Mouse (Mus musculus): ENCODE data around the gene Ppp1r1b. TPM values are rescaled to one million over a fixed set of nuclear protein-coding genes. Genes with fewer than 3 reads are reported as not detected.

Gene Ppp1r1b
- polyA plus RNA-seq, 3 experiments from 2014 or later, result not detected

DNA sequence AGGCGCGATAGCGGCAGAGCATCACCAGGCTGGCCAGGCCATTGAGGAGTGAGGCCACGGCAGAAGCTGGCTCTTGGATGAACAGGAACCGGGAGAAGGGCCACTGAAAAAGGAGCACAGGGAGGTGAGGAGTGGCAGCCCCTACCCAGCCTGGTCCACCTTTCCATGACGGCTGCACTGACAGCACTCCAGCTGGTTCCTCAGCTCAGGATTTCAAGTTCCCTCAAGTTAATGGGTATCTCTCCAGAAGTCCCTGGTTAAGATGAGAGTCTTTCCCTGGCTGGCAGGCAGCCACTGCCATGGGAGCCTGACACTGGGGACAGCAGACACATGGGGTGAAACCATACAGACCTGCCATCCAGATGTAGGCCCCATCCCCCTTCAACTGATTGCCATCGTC is 49.7 kb downstream of the Ppp1r1b start:
- ATAC-seq, result no peak

DNA sequence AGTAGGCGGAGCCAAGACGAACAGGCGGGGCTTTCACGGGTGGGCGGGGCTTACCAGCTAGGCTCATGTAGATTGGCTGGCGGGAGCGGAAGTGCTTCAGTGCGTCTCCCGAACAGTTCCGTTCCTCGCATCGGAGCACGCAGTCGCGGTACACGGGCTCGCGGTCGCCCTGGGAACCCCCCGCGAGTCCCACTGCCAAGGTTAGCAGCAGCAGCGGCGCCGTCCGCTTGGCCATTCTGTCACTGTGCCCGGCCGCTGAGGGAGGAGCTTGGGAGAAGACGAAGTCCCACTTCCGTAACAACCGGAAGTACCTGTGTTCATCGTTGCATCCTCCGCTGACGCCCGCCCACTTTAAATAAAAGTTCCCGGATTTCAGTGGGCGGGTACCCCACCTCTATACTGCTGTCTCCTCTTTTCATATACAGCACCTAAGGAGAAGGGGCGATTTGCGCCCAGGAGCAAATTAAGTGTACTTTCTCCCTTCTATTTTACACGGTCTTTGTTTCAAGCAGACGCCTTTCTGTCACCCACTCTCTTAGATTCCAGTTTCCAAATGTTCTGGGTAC is 52.0 kb downstream of the Ppp1r1b start, which contains the start of gene Pgap3:
Gene Pgap3 (minus strand): TSS at position 330 of the 566 bp plus-strand sequence.
- ATAC-seq, result peak; percentile 88

DNA sequence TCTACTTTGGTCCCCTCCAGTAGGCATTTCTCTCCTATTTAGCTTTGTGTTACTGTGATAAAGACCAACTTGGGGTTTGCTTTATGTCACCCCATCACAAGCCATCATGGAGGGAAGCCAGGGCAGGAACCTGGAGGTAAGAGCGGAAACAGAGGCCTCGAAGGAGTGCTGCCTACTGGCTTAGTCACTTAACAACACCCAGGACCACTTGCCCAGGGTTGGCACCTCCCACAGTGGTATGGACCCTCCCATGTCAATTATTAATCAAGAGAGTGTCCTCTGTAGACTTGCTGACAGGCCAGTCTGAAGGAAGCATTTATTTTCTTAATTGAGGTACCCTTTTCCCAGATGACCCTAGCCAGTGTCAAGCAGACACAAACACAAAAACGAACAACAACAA is 52.6 kb downstream of the Ppp1r1b start:
- ATAC-seq, result peak; percentile 22

DNA sequence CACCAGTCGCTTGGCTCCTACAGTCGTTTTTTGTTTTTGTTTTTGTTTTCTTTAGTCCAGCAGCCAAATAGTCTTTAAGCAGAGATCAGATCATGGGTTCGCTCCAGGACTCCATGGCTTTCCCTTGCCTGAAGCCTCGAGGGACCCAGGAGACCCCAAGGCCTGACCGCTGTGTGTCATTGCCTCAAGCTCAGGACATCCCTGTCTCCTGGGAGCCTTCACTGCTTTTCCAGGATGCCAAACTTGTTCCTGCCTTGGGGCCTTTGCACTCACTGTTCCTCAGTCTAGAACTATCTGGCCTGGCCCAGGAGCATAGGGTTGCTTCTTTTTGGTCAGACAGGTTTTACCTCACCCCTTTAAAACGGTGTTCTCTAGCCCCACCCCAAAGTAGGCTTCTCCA is 58.4 kb downstream of the Ppp1r1b start:
- no peak for ATAC-seq

Other genes starting within 250 kb of the Ppp1r1b start
- gene Fbxl20, start 198.0 kb upstream of the Ppp1r1b start, polyA plus RNA-seq (2017; shearing (Covaris generic)), result 1 to 10 TPM; 3.5 to 7.2 (median 7.2) TPM
- gene Med1, start 155.1 kb upstream of the Ppp1r1b start, polyA plus RNA-seq (2017; shearing (Covaris generic)), result 100 to 1,000 TPM in 1 of 3 experiments, 10 to 100 TPM in 2; 47.0 to 108 (median 55.5) TPM
- gene Cdk12, start 145.3 kb upstream of the Ppp1r1b start, polyA plus RNA-seq (2017; shearing (Covaris generic)), result 10 to 100 TPM; 17.0 to 29.1 (median 28.8) TPM
- gene Neurod2, start 18.8 kb upstream of the Ppp1r1b start, polyA plus RNA-seq (2017; shearing (Covaris generic)), result not detected
- 10 to 100 TPM; 38.5 to 42.1 (median 40.3) TPM for gene Stard3, start 10.0 kb downstream of the Ppp1r1b start, polyA plus RNA-seq (2017; shearing (Covaris generic))
- gene Tcap, start 35.4 kb downstream of the Ppp1r1b start, polyA plus RNA-seq (2017; shearing (Covaris generic)), result not detected
- gene Pnmt, start 38.0 kb downstream of the Ppp1r1b start, polyA plus RNA-seq (2017; shearing (Covaris generic)), result not detected
- 1 to 10 TPM; 7.0 to 8.2 (median 7.2) TPM for gene Pgap3, start 52.1 kb downstream of the Ppp1r1b start, polyA plus RNA-seq (2017; shearing (Covaris generic))
- gene Erbb2, start 64.1 kb downstream of the Ppp1r1b start, polyA plus RNA-seq (2017; shearing (Covaris generic)), result under 1 TPM in 2 of 3 experiments, not detected in 1; 0.13 to 0.68 TPM
- 100 to 1,000 TPM; 148 to 198 (median 167) TPM for gene Mien1, start 90.6 kb downstream of the Ppp1r1b start, polyA plus RNA-seq (2017; shearing (Covaris generic))
- 1 to 10 TPM; 1.2 to 3.1 (median 2.1) TPM for gene Grb7, start 98.0 kb downstream of the Ppp1r1b start, polyA plus RNA-seq (2017; shearing (Covaris generic))
- gene Ikzf3, start 197.6 kb downstream of the Ppp1r1b start, polyA plus RNA-seq (2017; shearing (Covaris generic)), result 100 to 1,000 TPM in 1 of 3 experiments, 10 to 100 TPM in 2; 75.8 to 102 (median 78.8) TPM
- gene Zpbp2, start 202.7 kb downstream of the Ppp1r1b start, polyA plus RNA-seq (2017; shearing (Covaris generic)), result 1 to 10 TPM; 3.4 to 5.0 (median 4.3) TPM
- gene Ormdl3, start 239.0 kb downstream of the Ppp1r1b start, polyA plus RNA-seq (2017; shearing (Covaris generic)), result 10 to 100 TPM; 23.6 to 31.0 (median 30.7) TPM
- gene Lrrc3c, start 249.9 kb downstream of the Ppp1r1b start, polyA plus RNA-seq (2017; shearing (Covaris generic)), result not detected

Data from inflammation-experienced regulatory T-cells, adult 6 months (primary cell).